Mouse (Mus musculus) thymus, adult 18-20 months (tissue): ENCODE data around the gene Baz1a.

Experiments
- DNase-seq, 2 experiments: peaks; one replicate each; pipeline ENCODE4 v3.0.0; 2022; ENCODE audit warnings: mixed read lengths in 2 of 2

The Baz1a gene

DNA sequence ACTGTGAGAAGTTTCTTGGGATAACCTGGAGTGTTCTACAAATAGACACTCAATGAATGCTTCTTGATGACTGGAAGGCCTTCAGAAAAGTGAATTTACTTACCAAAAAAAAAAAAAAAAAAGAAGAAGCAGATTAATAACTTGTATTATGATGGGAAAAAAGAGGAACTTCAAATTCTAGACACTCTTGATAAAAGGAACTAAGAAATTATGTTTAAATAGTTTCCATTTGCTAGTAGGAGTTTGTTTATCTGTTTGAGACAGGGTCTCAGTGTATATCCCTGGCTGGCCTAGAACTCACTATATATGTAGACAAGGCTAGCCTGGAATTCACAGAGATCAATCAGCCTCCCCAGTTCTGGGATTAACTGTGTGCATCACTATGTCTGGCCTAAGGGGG is 169.7 kb downstream of the Baz1a start:
- DNase-seq, result no peak
